Mouse (Mus musculus) cerebellum, adult 8-10 months (tissue): ENCODE results near the gene Spata2.
A peak's percentile ranks its signal among the peaks of the same experiment; 100 is the strongest.

Source experiments
- DNase-seq: peaks from one replicate; pipeline ENCODE4 v3.0.0; 2022

Spata2 gene

GRCm38 (mm10) chr2:167508569-167508968 lies 15.9 kb upstream of the Spata2 start:
- no peak for DNase-seq

GRCm38 (mm10) chr2:167507719-167508385 lies 15.2 kb upstream of the Spata2 start:
- peak; percentile 4 for DNase-seq

GRCm38 (mm10) chr2:167506546-167507260 lies 14.0 kb upstream of the Spata2 start:
- peak; percentile 13 for DNase-seq

- DNase-seq, result peak; percentile 13
Measured at GRCm38 (mm10) chr2:167505127-167505526, 12.4 kb upstream of the Spata2 start.

- peak; percentile 58 for DNase-seq
Measured at GRCm38 (mm10) chr2:167503896-167504349, 11.2 kb upstream of the Spata2 start.

- peak; percentile 86 for DNase-seq
Measured at GRCm38 (mm10) chr2:167503253-167503895, 10.7 kb upstream of the Spata2 start.

- DNase-seq, result no peak
Measured at GRCm38 (mm10) chr2:167502554-167503252, 10.0 kb upstream of the Spata2 start.

- DNase-seq, result no peak
Measured at GRCm38 (mm10) chr2:167497272-167497671, 4.6 kb upstream of the Spata2 start.

GRCm38 (mm10) chr2:167496437-167496836 lies 3.8 kb upstream of the Spata2 start:
- no peak for DNase-seq

GRCm38 (mm10) chr2:167491757-167492708 lies 654 bp downstream of the Spata2 start, which contains the start of gene Rnf114:
Gene Rnf114, plus strand, starts transcription at chr2:167492645.
- peak; percentile 44 for DNase-seq

GRCm38 (mm10) chr2:167490813-167491525 lies 1.7 kb downstream of the Spata2 start:
- peak; percentile 35 for DNase-seq

GRCm38 (mm10) chr2:167487994-167488393 lies 4.7 kb downstream of the Spata2 start:
- no peak for DNase-seq

GRCm38 (mm10) chr2:167487551-167487950 lies 5.1 kb downstream of the Spata2 start:
- DNase-seq, result peak; percentile 37

GRCm38 (mm10) chr2:167486573-167486972 lies 6.1 kb downstream of the Spata2 start:
- DNase-seq, result peak; percentile 69

GRCm38 (mm10) chr2:167485501-167486377 lies 6.9 kb downstream of the Spata2 start:
- DNase-seq, result peak; percentile 91

GRCm38 (mm10) chr2:167484932-167485331 lies 7.8 kb downstream of the Spata2 start:
- no peak for DNase-seq

- peak; percentile 73 for DNase-seq
Measured at GRCm38 (mm10) chr2:167483827-167484410, 8.8 kb downstream of the Spata2 start.

GRCm38 (mm10) chr2:167483081-167483826 lies 9.4 kb downstream of the Spata2 start:
- DNase-seq, result peak; percentile 57

- peak; percentile 50 for DNase-seq
Measured at GRCm38 (mm10) chr2:167482681-167483080, 10.0 kb downstream of the Spata2 start.
